10 mouse cellular contexts compared by ENCODE assay signal in the genomic region with DNA sequence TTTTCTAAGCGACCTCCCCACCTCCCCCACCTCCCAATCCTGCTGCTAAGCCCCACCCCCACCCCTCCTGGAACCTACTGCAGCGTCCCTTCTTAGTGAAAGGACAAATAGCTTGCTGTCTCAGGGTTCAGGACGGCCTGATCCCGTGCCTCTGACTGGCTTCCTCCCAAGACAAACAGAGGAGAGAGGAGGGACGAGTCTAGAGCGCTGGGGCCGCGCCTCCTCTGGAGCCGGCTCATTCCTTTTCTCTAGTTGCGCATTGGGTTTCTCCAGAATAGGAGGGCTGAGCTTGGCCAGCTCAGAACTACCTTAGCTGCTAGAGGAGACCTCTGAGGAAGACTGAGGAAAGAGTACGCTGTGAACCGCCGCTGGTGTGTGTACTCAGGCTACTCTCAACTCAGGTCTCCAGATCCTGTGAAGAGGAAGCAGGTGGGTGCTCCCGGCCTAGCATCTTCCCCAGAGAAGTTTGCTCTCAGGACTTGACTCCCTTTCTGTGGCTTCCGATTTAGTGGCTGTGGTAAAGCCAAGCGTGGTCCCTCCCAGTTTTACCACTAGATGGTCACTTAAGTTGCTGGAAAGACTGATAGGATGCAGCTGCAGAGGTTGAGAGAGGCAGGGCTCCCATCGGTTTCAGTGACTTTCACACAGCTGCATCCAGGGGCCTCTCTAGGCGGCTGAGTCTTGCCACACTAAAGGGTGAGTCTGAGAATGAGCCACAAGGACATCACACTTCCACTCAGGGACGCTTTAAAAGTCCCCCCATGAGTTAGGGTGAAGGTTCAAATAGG. TPM values are rescaled to one million over a fixed set of nuclear protein-coding genes. Genes with fewer than 3 reads are reported as not detected.
DNase-seq lines count a peak whose midpoint lies in the region; ATAC-seq lines count a peak whose summit lies in the region.
"Had no signal": no experiment of that assay in that cellular context is flagged by ENCODE, and none has a peak within 500 bp of the region (broad histone marks: within the 10 kb centered on the region; RNA-seq: fewer than 3 reads in every experiment).

No protein-coding gene starts in this region.

- no peak overlapping the region for H3K9ac ChIP-seq in neural tube, embryonic 12.5 days
- H3K9ac ChIP-seq in neural tube, embryonic 15.5 days (replicated peaks) = no peak overlapping the region
- H3K9ac ChIP-seq in heart, embryonic 16.5 days (ENCODE audit: low read length) = no peak overlapping the region

- 0 out of 2 replicates have a peak overlapping the region, but pooled peaks have one; percentile 3 for H3K4me2 ChIP-seq in neural tube, embryonic 12.5 days (replicated peaks)
- H3K4me2 ChIP-seq in neural tube, embryonic 15.5 days = no peak overlapping the region
- 0 out of 2 replicates have a peak overlapping the region, but pooled peaks have one; percentile 34 for H3K4me2 ChIP-seq in heart, embryonic 16.5 days (ENCODE audit: low read depth, low read length)

- peaks cover 29% of the 10 kb centered on the region for H3K27me3 ChIP-seq in neural tube, embryonic 12.5 days (replicated peaks)
- peaks cover 57% of the 10 kb centered on the region for H3K27me3 ChIP-seq in neural tube, embryonic 15.5 days (replicated peaks)
- peaks cover 18% of the 10 kb centered on the region for H3K27me3 ChIP-seq in heart, embryonic 16.5 days (ENCODE audit: control insufficient read depth, insufficient read depth, low read length)

- H3K9me3 ChIP-seq in neural tube, embryonic 12.5 days = no peaks in the 10 kb centered on the region; the same call in 1 of the 2 replicates
- no peaks in the 10 kb centered on the region for H3K9me3 ChIP-seq in neural tube, embryonic 15.5 days (replicated peaks)
- H3K9me3 ChIP-seq in heart, embryonic 16.5 days (replicated peaks; ENCODE audit: control insufficient read depth, low read length) = peaks cover 7% of the 10 kb centered on the region

- H3K4me3 ChIP-seq in neural tube, embryonic 12.5 days = no peak overlapping the region
- H3K4me3 ChIP-seq in neural tube, embryonic 15.5 days (replicated peaks) = no peak overlapping the region
- H3K4me3 ChIP-seq in heart, embryonic 16.5 days (ENCODE audit: low read length) = 0 out of 2 replicates have a peak overlapping the region, but pooled peaks have one; percentile 3

- 20% methylated on average over 19 of the region's 19 CpGs for WGBS in neural tube, embryonic 12.5 days
- WGBS in neural tube, embryonic 15.5 days = 20% methylated on average over 19 of the region's 19 CpGs
- WGBS in heart, embryonic 16.5 days = 10% methylated on average over 19 of the region's 19 CpGs

- H3K4me1 ChIP-seq in neural tube, embryonic 12.5 days = no peaks in the 10 kb centered on the region
- H3K4me1 ChIP-seq in neural tube, embryonic 15.5 days = no peaks in the 10 kb centered on the region
- H3K4me1 ChIP-seq in heart, embryonic 16.5 days (ENCODE audit: control insufficient read depth, insufficient read depth, low read length) = no peaks in the 10 kb centered on the region

- ATAC-seq in neural tube, embryonic 12.5 days (ENCODE audit: low FRiP score, low read depth) = no peak
- ATAC-seq in neural tube, embryonic 15.5 days (ENCODE audit: low FRiP score) = no peak
- peak; percentile 32 for ATAC-seq in heart, embryonic 16.5 days (replicated peaks; ENCODE audit: extremely low read depth, insufficient read depth, low FRiP score)
- ATAC-seq in activated CD4-positive, CD25-positive, alpha-beta regulatory T cell, adult 4 months = no peak

- no peak overlapping the region for H3K27ac ChIP-seq in neural tube, embryonic 12.5 days
- H3K27ac ChIP-seq in neural tube, embryonic 15.5 days (replicated peaks) = no peak overlapping the region
- no peak overlapping the region for H3K27ac ChIP-seq in heart, embryonic 16.5 days (ENCODE audit: low read length)

- DNase-seq in adrenal gland, postnatal 10 days = peak; percentile 68
- peak; percentile 21 to 27 for DNase-seq in layer of hippocampus, postnatal 10 days (ENCODE audit: low spot score in 2 of 2)
- DNase-seq in urinary bladder, postnatal 36 days (ENCODE audit: low spot score in 2 of 2) = peak; percentile 28 to 48
- no peak for DNase-seq in thymus, adult 18-20 months

- H3K36me3 ChIP-seq in neural tube, embryonic 12.5 days = no peaks in the 10 kb centered on the region
- no peaks in the 10 kb centered on the region for H3K36me3 ChIP-seq in neural tube, embryonic 15.5 days
- H3K36me3 ChIP-seq in heart, embryonic 16.5 days (ENCODE audit: control insufficient read depth, insufficient read depth) = no peaks in the 10 kb centered on the region

RNA-seq across cellular contexts. Expression of a gene that starts 3.4 kb away (rescaled TPM):
- polyA plus RNA-seq in neural tube, embryonic 12.5 days (2016; fragmentation: Nextera tagmentation; extraction: Ambion mirVana) = 0.24 and 0.60 TPM in 2 replicates
- polyA plus RNA-seq in neural tube, embryonic 15.5 days (2015; fragmentation: Nextera tagmentation; extraction: Ambion mirVana) = 0.34 and 0.90 TPM in 2 replicates
- total RNA-seq in adrenal gland, postnatal 10 days (2021) = not detected
- polyA plus RNA-seq in heart, embryonic 16.5 days (2015; fragmentation: Nextera tagmentation; extraction: Ambion mirVana) = 0.18 TPM in 1 of 2 replicates, not detected in the other
- 1 to 10 TPM in 1 of 2 experiments, under 1 TPM in 1; 0.42 to 1.0 TPM for total RNA-seq in layer of hippocampus, postnatal 10 days (2021)
- polyA plus RNA-seq in activated CD4-positive, CD25-positive, alpha-beta regulatory T cell, adult 4 months (2017; shearing (Covaris generic)) = not detected

RNA-seq across cellular contexts. Expression of a gene that starts 12.1 kb away (rescaled TPM):
- 28.9 and 29.1 TPM in 2 replicates for polyA plus RNA-seq in neural tube, embryonic 12.5 days (2016; fragmentation: Nextera tagmentation; extraction: Ambion mirVana)
- polyA plus RNA-seq in neural tube, embryonic 15.5 days (2015; fragmentation: Nextera tagmentation; extraction: Ambion mirVana) = 36.6 and 42.6 TPM in 2 replicates
- 10 to 100 TPM; 12.1 to 12.4 TPM for total RNA-seq in adrenal gland, postnatal 10 days (2021)
- 19.3 and 21.3 TPM in 2 replicates for polyA plus RNA-seq in heart, embryonic 16.5 days (2015; fragmentation: Nextera tagmentation; extraction: Ambion mirVana)
- total RNA-seq in layer of hippocampus, postnatal 10 days (2021) = 10 to 100 TPM; 20.9 to 27.1 TPM
- 10 to 100 TPM; 25.3 to 33.4 TPM for polyA plus RNA-seq in activated CD4-positive, CD25-positive, alpha-beta regulatory T cell, adult 4 months (2017; shearing (Covaris generic))

RNA-seq across cellular contexts. Expression of a gene that starts 27.5 kb away (rescaled TPM):
- 129 and 141 TPM in 2 replicates for polyA plus RNA-seq in neural tube, embryonic 12.5 days (2016; fragmentation: Nextera tagmentation; extraction: Ambion mirVana)
- 155 and 159 TPM in 2 replicates for polyA plus RNA-seq in neural tube, embryonic 15.5 days (2015; fragmentation: Nextera tagmentation; extraction: Ambion mirVana)
- 100 to 1,000 TPM; 140 to 150 TPM for total RNA-seq in adrenal gland, postnatal 10 days (2021)
- 155 and 169 TPM in 2 replicates for polyA plus RNA-seq in heart, embryonic 16.5 days (2015; fragmentation: Nextera tagmentation; extraction: Ambion mirVana)
- 10 to 100 TPM; 68.4 to 70.1 TPM for total RNA-seq in layer of hippocampus, postnatal 10 days (2021)
- 10 to 100 TPM; 70.9 to 90.8 TPM for polyA plus RNA-seq in activated CD4-positive, CD25-positive, alpha-beta regulatory T cell, adult 4 months (2017; shearing (Covaris generic))

RNA-seq across cellular contexts. Expression of a gene that starts 30.8 kb away (rescaled TPM):
- 2.4 and 4.1 TPM in 2 replicates for polyA plus RNA-seq in neural tube, embryonic 12.5 days (2016; fragmentation: Nextera tagmentation; extraction: Ambion mirVana)
- polyA plus RNA-seq in neural tube, embryonic 15.5 days (2015; fragmentation: Nextera tagmentation; extraction: Ambion mirVana) = 127 and 139 TPM in 2 replicates
- 10 to 100 TPM; 18.7 to 20.0 TPM for total RNA-seq in adrenal gland, postnatal 10 days (2021)
- 0.13 and 0.47 TPM in 2 replicates for polyA plus RNA-seq in heart, embryonic 16.5 days (2015; fragmentation: Nextera tagmentation; extraction: Ambion mirVana)
- total RNA-seq in layer of hippocampus, postnatal 10 days (2021) = 100 to 1,000 TPM; 350 to 399 TPM
- not detected for polyA plus RNA-seq in activated CD4-positive, CD25-positive, alpha-beta regulatory T cell, adult 4 months (2017; shearing (Covaris generic))

RNA-seq across cellular contexts. Expression of a gene that starts 47.3 kb away (rescaled TPM):
- polyA plus RNA-seq in neural tube, embryonic 12.5 days (2016; fragmentation: Nextera tagmentation; extraction: Ambion mirVana) = not detected in 2 replicates
- polyA plus RNA-seq in neural tube, embryonic 15.5 days (2015; fragmentation: Nextera tagmentation; extraction: Ambion mirVana) = 0.38 TPM in 1 of 2 replicates, not detected in the other
- not detected for total RNA-seq in adrenal gland, postnatal 10 days (2021)
- 0.12 and 0.18 TPM in 2 replicates for polyA plus RNA-seq in heart, embryonic 16.5 days (2015; fragmentation: Nextera tagmentation; extraction: Ambion mirVana)
- total RNA-seq in layer of hippocampus, postnatal 10 days (2021) = not detected
- not detected for polyA plus RNA-seq in activated CD4-positive, CD25-positive, alpha-beta regulatory T cell, adult 4 months (2017; shearing (Covaris generic))
- polyA plus RNA-seq: brain, embryonic 14.5 days; neural tube, embryonic 14.5 days had no signal

Comparison
In these comparisons a context has a peak if more than half of its experiments do, and no peak if none do; other contexts are left out.
1. DNase-seq: peak in adrenal gland, postnatal 10 days (single experiment), layer of hippocampus, postnatal 10 days (2 of 2) and urinary bladder, postnatal 36 days (2 of 2); none in thymus, adult 18-20 months (0 of 2).